Mouse (Mus musculus) heart, postnatal 0 days (tissue): Measurements from ENCODE around the gene Txnip. TPM values are rescaled to one million over a fixed set of nuclear protein-coding genes. Genes with fewer than 3 reads are reported as not detected.
A peak's percentile ranks its signal among the peaks of the same experiment; 100 is the strongest.

Experiments used
- ATAC-seq: fragments of 200-750 bp; cut with Nextera tagmentation; 2 replicates; pipeline ENCODE4 v1.8.0; 2017; ENCODE audit warnings: low read depth, moderate number of reproducible peaks, moderate library complexity; ENCODE audit not compliant: insufficient read depth
- DNase-seq: peaks from one replicate; pipeline ENCODE4 v3.0.0-alpha.2; 2016; ENCODE audit warnings: low spot score
- H3K27ac ChIP-seq: fragments of 300-500 bp; sonication (generic); 2 replicates; pipeline ENCODE4 v1.5.1; 2014; ENCODE audit warnings: low read depth, mild to moderate bottlenecking
- H3K27me3 ChIP-seq: fragments of 300-500 bp; sonication (generic); 2 replicates; pipeline ENCODE4 v1.6.1; 2014; ENCODE audit warnings: low read length, mixed read lengths; ENCODE audit not compliant: control insufficient read depth, insufficient read depth
- H3K36me3 ChIP-seq: fragments of 300-500 bp; sonication (generic); replicated peaks from 2 replicates; pipeline ENCODE4 v1.6.1; 2014; ENCODE audit warnings: low read length, mixed read lengths; ENCODE audit not compliant: control insufficient read depth, insufficient read depth
- H3K4me1 ChIP-seq: fragments of 300-500 bp; sonication (generic); 2 replicates; pipeline ENCODE4 v1.6.1; 2014; ENCODE audit warnings: antibody characterized with exemption; ENCODE audit not compliant: control insufficient read depth, insufficient read depth
- H3K4me2 ChIP-seq: fragments of 300-500 bp; sonication (generic); 2 replicates; pipeline ENCODE4 v1.6.1; 2014; ENCODE audit warnings: low read depth, mild to moderate bottlenecking, low read length, moderate library complexity
- H3K4me3 ChIP-seq: fragments of 300-500 bp; sonication (generic); 2 replicates; pipeline ENCODE4 v1.5.1; 2014; ENCODE audit warnings: low read depth, low read length
- H3K9ac ChIP-seq: fragments of 300-500 bp; sonication (generic); replicated peaks from 2 replicates; pipeline ENCODE4 v1.6.1; 2014; ENCODE audit warnings: low read depth, low read length, mixed read lengths
- H3K9me3 ChIP-seq: fragments of 300-500 bp; sonication (generic); replicated peaks from 2 replicates; pipeline ENCODE4 v1.6.1; 2016; ENCODE audit warnings: low read length; ENCODE audit not compliant: control insufficient read depth
- CTCF ChIP-seq: IDR thresholded peaks from 2 replicates; pipeline ENCODE4 v1.5.1; 2016; ENCODE audit warnings: antibody characterized with exemption, control low read depth, low read depth
- EP300 ChIP-seq: IDR thresholded peaks from 2 replicates; pipeline ENCODE4 v1.6.1; 2016; ENCODE audit warnings: antibody characterized with exemption, low read depth
- WGBS: fragments of 180-500 bp; shearing (Covaris S2); extraction: QIAGEN DNeasy Blood & Tissue Kit; methylation state at CpG from one replicate; pipeline ENCODE4 v1.1.7; 2014; 5-methylcytosine and 5-hydroxymethylcytosine counted together
- polyA plus RNA-seq: library from polyadenylated mRNA; unstranded; fragments of >200 nt; fragmentation: Nextera tagmentation; extraction: Ambion mirVana; gene quantifications from 2 replicates; pipeline ENCODE4 v1.2.1, GENCODE M21; 2015
- total RNA-seq: library from RNA; depleted of rRNA; stranded (reverse); fragments of >200 nt; gene quantifications from 2 replicates; pipeline ENCODE4 v1.2.3, GENCODE M21; 2014; ENCODE audit warnings: low replicate concordance

The Txnip gene
- total and polyA plus RNA-seq, 2 experiments from 2014 or later = 332 to 1,196 TPM

DNA sequence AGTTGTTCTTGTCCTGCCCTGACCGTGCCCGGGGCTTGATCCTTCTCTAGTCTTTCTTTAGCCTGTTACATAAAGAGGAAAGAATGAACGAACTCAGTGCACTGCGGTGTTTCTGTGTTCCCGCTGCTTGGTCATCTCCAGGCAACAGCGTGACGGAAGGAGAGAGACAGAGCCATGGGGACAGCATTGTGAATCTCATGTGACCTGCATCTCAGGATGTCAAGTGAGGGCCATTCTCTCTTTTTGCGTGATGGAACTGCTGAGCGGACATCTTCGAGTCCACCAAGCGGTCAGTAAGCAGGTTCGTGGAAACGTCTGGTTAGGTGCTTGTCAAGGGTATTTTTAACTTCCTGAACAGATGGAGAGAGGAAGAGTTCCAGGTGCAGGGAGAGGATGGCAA lies 11.7 kb downstream of the Txnip start:
- peak; percentile 69; the same call in 1 of the 2 replicates for TF ChIP-seq EP300
- no peak for TF ChIP-seq CTCF
- Histone ChIP-seq H3K4me3 (no peak overlapping the region), H3K9ac (no peak overlapping the region), H3K27ac (peak overlapping the region; percentile 79), H3K4me2 (no peak overlapping the region), H3K36me3 (no peaks in the 10 kb centered on the region), H3K27me3 (no peaks in the 10 kb centered on the region), H3K4me1 (peaks cover 68% of the 10 kb centered on the region), H3K9me3 (no peaks in the 10 kb centered on the region)
- ATAC-seq = peak; percentile 29
- peak; percentile 63 for DNase-seq
- 58% methylated on average over 13 of the region's 13 CpGs for WGBS

DNA sequence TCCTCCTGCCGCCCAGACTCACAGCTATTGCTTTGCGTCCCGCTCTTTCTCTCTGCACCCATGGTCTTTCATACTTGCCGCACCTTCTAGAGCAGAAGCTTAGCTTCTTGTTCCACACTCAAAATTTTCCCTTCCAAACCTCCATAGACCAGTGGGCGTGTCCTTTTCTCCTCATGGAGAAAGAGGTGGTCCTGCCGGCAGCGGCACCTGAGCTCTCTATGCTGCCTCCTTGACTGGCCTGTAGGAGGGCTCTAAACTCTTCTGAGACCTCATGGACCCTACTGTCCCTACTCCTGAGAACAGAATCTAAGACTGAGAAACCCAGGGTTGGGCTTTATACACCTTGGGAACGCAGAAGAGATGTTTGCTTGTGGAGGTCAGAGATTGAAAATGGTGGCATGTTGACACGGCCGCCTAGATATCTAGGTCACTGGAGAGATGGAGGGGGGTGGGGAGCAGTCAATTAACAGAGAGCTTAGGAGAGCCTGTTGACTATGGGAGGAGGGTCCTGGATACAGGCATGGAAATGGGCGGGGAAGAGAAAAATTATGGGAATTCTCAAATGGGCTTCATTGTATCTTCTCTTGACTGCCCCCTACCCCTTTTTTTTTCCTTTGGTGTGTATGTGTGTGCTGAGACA lies 12.3 kb downstream of the Txnip start:
- Histone ChIP-seq H3K9me3 (no peaks in the 10 kb centered on the region), H3K4me2 (no peak overlapping the region), H3K9ac (no peak overlapping the region), H3K4me3 (no peak overlapping the region), H3K4me1 (peaks cover 70% of the 10 kb centered on the region), H3K27ac (peak overlapping the region; percentile 79), H3K36me3 (no peaks in the 10 kb centered on the region), H3K27me3 (no peaks in the 10 kb centered on the region)
- 86% methylated on average over 11 of the region's 11 CpGs for WGBS
- no peak for ATAC-seq
- peak; percentile 5 for DNase-seq
- TF ChIP-seq CTCF (no peak), EP300 (no peak)

DNA sequence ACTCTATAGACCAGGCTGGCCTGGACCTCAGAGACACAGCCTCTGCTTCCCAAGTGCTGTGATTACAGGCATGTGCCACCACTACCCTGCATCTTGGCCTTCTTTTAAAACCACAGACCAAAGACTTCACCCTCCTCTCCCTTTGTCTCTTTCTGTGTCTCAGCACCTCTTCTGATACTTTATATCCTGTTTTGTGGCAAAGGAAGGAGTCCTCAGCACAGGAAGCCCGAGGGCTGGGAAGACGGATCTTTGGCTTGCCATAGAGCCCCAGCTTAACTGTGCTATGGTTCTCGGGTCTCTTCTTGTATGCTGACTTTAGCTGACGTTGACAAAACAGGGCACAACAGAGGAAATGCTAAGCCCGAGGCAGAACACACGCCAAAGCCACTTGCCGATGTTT lies 12.9 kb downstream of the Txnip start:
- no peak overlapping the region for H3K9ac ChIP-seq
- DNase-seq = peak; percentile 3
- no peak overlapping the region for H3K4me3 ChIP-seq
- H3K9me3 ChIP-seq = no peaks in the 10 kb centered on the region
- no peaks in the 10 kb centered on the region for H3K36me3 ChIP-seq
- peaks cover 73% of the 10 kb centered on the region for H3K4me1 ChIP-seq
- TF ChIP-seq CTCF (no peak), EP300 (no peak)
- H3K27ac ChIP-seq = peak overlapping the region; percentile 74
- 63% methylated on average over 7 of the region's 7 CpGs for whole genome bisulfite sequencing
- no peaks in the 10 kb centered on the region for H3K27me3 ChIP-seq
- no peak for ATAC-seq
- H3K4me2 ChIP-seq = no peak overlapping the region

DNA sequence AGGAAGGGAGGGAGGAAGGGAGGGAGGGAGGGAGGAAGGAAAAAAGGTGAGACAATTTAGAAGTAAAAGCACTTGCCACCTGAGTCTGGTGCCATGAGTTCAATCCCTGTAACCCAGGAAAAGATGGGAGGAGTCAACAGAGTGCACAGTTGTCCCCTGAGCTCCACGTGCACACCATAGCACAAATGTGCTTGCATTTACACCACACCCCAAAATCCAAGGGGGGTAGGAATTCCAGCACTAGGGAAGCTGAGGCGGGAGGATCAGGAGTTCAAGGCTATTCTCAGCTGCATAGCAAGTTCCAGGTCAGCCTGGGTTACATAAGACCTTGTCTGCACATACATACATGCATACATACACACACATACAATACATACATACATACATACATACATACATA lies 13.6 kb downstream of the Txnip start:
- ATAC-seq (no peak), DNase-seq (no peak)
- Histone ChIP-seq H3K9me3 (no peaks in the 10 kb centered on the region), H3K9ac (no peak overlapping the region; the same call in 1 of the 2 replicates), H3K27ac (peak overlapping the region; percentile 74), H3K36me3 (no peaks in the 10 kb centered on the region), H3K4me3 (no peak overlapping the region), H3K4me1 (peaks cover 73% of the 10 kb centered on the region), H3K4me2 (peak overlapping the region; percentile 1; the same call in 1 of the 2 replicates), H3K27me3 (no peaks in the 10 kb centered on the region)
- 78% methylated on average over 2 of the region's 2 CpGs for WGBS
- TF ChIP-seq EP300 (no peak), CTCF (no peak)

DNA sequence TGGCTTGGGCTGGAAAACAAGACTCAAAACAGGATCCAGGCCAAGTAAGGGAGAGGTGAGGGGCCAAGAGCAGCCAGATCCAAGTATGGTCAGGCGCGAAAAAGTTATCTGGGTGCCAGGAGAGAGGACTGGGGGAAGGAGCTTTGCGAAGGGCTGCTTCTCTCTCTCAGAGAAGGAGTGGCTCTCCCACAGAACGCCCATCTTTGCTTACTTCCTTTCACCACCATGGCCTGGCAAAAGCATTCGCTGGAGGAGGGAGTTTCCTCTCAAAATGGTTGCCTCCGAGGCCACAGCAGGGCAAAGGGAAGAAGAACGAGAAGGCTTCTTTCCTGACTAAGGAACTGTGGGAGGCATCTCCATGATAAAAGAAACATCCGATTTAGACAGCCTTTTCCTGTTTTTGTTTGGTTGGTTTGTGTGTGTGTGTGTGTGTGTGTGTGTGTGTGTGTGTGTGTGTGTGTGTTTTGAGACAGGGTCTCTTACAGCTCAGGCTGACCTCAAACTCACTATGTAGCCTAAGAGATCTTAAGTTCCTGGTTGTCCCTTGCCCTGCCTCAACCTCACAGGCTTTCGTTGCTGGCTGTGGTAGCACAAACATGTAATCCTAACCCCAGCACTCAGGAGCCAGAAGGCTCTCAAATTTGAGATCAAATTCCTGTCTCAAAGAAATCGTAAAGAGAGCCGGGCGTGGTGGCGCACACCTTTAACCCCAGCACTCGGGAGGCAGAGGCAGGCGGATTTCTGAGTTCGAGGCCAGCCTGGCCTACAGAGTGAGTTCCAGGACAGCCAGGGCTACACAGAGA lies 14.3 kb downstream of the Txnip start:
- no peak overlapping the region; the same call in 1 of the 2 replicates for H3K9ac ChIP-seq
- peak overlapping the region; percentile 1; the same call in 1 of the 2 replicates for H3K4me2 ChIP-seq
- ATAC-seq = peak; percentile 31
- H3K36me3 ChIP-seq = no peaks in the 10 kb centered on the region
- DNase-seq = peak; percentile 86
- H3K27ac ChIP-seq = peak overlapping the region; percentile 74
- H3K4me1 ChIP-seq = peaks cover 73% of the 10 kb centered on the region
- H3K4me3 ChIP-seq = no peak overlapping the region
- TF ChIP-seq EP300 (peak; percentile 97), CTCF (no peak)
- H3K27me3 ChIP-seq = no peaks in the 10 kb centered on the region
- no peaks in the 10 kb centered on the region for H3K9me3 ChIP-seq
- 47% methylated on average over 15 of the region's 16 CpGs for WGBS
